Mouse (Mus musculus): ENCODE data around the gene Prelid1.
A peak's percentile ranks its signal among the peaks of the same experiment; 100 is the strongest.

The Prelid1 gene

DNA sequence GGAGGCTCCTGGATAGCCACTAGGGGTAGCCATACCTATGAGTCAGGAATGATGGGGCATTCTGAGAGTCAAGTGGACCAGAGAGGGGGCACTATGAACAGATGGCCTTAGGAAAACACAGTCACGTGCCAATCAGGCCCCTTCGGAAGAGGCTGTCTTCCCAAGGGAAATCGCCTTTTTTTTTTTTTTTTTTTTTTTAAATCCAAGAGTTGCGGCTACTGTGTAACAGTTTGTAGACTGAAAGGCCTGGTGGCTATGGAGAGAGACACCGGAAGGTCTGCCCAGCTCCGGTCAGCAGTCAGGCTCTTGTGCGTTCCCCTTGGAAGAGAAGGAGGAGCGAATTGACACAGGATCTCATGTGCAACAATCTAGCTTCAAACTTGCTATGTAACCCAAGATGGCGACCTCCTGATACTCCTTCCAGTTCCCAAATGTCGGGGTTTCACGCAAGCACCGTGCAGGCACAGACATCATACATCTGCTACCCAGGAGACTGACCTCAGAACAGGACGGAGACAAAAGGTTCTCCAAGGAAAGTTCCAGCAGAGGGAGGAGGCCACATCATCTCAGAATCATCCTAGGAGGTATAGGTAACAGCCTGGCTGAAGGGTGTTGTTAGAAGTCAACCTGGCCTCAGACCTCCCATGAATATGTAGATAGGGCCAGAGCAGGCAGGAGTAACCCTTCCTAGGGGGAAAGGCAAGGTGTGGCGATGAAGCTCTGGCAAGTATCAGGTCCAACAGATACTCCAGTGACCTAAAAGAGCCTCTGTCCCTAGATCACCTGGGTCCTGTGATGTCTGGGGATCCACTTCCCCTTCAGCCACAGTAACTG lies 10.5 kb downstream of the Prelid1 start:
- no peak for DNase-seq (ENCODE audit: extremely low read depth, insufficient read length, low spot score)

DNA sequence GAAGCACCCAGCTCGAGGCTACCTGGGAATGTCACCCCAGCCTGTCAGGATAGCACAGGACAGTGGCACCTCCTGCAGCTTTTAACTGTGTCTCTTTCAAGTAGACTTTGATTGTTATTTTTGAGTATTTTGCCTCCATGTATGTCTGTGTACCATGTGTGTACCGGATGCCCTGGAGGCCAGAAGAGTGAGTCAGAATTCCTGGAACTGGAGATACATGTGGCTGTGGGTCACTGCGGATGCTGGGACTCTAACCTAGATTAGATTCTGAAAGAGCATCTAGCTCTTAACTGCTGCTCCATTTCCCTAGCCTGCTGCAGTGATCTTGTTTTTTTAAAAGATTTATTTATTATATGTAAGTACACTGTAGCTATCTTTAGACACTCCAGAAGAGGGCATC lies 12.0 kb downstream of the Prelid1 start:
- peak; percentile 44 for DNase-seq (ENCODE audit: extremely low read depth, insufficient read length, low spot score)

DNA sequence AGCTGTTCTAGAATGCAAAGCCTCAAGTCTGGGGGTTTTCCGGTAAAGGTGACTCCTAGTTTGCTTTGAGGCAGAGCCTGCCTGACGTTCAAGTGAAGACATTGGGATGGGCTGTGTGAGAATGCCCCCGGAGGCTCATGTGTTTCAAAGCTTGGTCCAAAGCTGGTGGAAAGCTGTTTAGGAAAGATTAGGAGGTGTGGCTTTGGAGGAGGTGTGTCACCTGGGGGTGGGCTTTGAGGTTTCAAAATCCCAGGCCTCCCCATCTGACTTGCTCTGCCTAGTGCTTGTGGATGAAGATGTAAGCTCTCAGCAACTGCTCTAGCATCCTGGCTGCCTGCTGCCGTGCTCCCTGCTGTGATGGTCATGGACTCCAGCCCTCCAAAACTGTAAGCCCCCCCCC lies 15.4 kb downstream of the Prelid1 start:
- DNase-seq (ENCODE audit: extremely low read depth, insufficient read length, low spot score): no peak

DNA sequence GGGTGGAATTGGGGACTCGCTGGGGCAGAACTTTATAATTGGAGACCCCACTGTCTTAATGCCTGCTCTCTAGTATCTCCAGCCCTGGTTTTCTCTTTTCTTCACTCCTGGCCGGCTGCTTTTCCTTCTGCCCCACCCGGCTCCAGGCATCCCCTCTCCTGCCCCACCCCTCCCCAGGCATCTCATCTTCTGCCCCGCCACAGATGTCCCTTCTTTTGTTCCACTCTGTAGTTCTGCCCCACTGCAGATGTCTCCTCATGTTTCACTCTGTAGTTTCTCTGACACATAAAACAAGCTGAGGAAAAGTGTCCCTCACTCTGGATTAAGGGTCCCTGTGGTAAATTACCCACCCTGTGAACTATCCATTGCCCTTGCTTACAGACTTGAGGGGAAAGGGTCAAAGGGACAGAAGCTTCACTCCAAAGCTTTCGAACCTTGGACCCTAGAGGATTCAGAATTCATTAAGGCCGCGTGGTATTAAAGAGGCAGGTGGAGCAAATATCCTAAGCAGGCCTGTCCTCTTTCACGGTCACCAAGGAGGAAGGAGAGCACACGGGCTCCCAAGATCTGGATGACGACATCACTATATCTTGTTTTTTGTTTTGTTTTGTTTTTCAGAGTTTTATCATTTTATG lies 17.2 kb downstream of the Prelid1 start:
- DNase-seq (ENCODE audit: extremely low read depth, insufficient read length, low spot score): no peak

DNA sequence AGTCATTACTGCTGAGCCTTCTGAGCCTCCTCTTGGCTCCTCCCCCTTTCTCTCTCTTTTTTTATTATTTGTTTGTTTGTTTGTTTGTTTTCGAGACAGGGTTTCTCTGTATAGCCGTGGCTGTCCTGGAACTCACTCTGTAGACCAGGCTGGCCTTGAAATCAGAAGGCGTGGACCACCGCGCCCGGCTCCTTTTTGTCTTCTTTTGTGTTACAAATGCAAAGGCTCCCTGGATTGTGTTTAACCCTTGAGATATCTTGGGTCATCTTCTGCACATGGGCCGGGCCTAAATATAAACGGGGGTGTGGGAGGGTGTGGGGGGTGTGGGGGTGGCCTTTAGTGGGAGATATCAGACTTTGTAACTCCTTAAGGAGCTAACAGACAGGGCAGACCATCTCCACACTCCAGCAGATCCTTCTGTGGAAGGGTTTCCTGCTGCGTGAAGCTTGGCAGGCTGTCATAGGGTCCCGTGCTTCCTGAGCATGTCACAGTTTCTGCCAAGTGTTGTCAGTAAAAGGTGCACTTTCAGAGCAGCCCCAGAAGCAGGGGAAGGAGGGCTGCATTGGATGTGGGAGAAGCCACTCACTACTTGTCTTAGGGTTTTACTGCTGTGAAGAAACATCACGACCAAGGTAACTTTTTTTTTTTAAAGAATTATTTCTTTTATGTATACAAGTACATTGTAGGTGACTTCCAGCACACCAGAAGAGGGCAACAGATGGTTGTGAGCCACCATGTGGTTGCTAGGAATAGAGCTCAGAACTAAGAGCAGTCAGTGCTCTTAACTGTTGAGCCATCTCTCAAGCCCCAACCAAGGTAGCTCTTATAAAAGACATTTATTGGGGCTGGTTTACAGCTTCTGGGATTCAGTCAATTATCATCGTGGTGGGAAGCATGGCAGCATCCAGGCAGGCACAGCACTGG lies 18.1 kb downstream of the Prelid1 start:
- DNase-seq (ENCODE audit: extremely low read depth, insufficient read length, low spot score): no peak

DNA sequence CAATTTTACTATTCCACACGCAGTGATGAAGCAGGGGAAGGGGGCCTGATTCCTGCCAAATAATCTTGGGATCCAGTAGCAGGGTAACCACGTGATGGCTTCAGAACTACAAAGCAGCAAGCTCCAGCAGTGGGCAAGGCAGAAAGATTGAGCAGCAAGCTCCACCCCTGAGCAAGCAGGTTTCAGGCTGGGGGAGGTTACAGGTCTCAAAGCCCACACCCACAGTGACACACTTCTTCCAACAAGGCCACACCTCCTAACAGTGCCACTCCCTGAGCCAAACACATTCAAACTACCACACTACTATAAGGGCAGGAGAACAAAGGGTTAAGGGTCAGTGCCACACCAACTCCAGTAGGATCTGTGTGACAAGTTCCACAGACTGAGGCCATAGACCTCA lies 19.0 kb downstream of the Prelid1 start:
- peak; percentile 35 for DNase-seq (ENCODE audit: extremely low read depth, insufficient read length, low spot score)

DNA sequence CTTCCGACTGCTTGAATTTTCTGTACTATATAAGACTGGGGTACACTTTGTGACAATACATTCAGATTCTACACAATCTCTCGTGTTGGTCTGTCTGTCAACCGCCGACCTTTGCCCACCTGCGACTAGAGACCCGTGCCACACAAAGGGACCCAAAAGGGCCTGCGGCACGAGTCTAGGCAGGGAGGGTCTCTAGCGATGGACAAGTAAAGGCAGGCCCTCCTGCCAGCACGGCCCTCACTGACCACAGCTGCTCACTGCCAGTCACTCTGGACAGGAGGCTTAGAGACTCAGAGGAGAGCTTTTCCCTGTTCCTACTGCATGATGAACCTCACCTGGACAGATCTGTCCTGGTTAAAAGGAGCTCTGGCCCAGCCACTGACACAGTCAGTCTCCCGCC lies 22.2 kb downstream of the Prelid1 start:
- no peak for DNase-seq (ENCODE audit: extremely low read depth, insufficient read length, low spot score)

DNA sequence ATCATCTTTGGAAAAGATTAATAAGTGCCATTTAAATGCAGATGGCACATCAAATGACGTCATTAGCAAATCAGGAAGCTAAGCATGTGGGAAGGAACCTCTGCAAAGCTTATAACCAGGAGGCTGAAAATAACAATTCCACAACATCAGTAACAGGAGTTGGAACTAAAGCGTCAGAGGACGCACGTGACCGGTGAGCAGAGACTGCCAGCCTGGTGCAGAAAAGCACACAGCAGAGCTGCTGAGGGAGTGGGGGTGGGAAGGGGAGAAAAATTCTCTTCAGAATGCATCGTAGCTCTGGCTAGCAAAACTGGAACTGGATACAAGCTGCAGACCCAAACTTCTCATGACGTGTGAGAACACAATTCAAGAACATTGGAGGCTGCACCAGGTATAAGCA lies 24.0 kb downstream of the Prelid1 start:
- no peak for DNase-seq (ENCODE audit: extremely low read depth, insufficient read length, low spot score)

DNA sequence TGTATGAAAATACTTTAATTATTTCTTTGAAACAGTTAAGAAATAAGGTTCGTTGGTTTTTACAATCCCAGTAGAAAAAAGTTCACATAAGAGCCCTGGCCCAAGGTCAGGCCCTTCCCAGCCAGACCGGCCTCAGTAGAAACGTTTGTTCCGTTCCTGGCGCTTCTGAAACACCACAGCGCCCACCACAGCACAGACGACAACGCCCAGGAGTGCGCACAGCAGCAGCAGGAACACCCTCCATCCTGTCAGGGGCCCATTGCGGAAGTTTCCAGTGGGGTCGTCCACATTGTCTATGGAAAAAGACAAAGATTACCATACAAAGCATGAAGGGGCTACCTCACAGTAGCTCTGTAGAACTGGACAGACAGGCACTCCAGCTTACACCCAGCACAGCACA lies 26.4 kb downstream of the Prelid1 start:
- DNase-seq (ENCODE audit: extremely low read depth, insufficient read length, low spot score): no peak

DNA sequence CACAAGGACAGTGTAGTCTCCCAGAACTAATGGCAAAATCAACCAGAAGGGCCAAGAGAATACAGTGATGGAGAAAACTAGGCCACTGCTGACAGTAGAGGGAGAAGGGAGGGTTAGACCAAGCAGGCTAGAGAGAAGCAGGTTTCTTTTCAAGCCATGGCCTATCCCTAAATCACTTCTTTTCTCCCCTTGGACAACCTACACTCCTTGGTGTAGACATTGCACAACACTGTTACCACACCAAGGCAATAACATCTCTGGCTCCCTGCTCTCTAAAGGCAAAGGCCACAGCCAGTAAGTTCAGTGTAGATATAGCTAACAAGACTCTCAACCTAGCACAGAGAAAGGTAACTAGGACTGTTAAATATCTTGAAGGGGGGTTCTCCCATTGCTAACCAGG lies 40.8 kb downstream of the Prelid1 start:
- DNase-seq (ENCODE audit: extremely low read depth, insufficient read length, low spot score): no peak

DNA sequence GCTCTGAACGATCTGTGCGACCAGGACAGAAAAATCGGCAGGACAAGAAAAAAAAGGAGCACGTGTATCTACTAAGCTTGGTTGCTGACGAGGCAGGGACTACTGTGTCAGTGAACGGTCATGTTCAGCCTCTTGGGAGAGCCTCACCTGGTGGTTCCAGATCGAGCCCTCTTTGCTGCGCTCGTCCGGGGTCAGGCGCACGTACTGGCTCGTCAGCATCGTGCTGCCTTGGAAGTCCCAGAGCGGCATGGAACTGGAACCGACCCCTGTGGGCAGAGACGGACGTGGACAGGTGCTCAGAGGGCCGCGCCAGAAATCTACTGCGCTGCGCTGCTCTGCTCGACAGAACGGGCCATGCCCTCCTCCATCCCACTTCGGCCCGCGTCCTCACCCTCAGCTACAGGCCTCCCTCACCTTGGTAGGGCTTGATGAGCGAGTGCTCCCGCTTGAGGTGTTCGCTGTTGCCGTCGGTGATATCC lies 41.7 kb downstream of the Prelid1 start:
- DNase-seq (ENCODE audit: extremely low read depth, insufficient read length, low spot score): no peak

DNA sequence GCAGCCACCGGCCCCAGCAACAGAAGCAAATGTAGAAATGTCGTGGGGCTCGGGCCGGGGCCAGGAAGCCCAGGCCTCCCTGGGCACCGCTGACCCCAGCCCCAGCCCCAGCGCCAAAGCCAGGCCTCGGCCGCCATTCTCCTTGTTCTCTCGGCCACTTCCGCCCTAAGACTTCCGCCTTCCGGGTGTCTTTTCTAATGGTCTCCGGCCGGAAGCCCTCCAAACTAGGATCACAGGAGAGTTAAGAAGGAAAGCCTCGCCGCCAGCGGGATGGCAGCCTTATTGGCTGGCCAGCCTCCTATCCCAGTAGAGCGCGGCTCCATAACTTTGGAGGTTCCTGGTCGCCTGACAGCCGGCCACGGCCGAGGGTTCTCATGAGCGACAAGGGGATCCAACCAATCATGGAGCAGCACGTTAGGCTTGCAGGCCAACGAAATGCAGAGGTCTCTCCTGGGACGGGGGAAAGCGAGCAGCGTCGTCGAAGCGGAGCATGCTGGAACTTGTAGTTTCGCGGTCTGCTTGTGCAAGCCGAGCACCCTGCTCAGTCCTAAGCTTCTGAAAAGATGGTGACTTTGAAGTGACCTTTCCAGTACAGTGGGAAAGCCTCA lies 42.3 kb downstream of the Prelid1 start, which contains the start of gene Lman2:
Gene Lman2 (minus strand): TSS at position 331 of the 608 bp plus-strand sequence.
- DNase-seq (ENCODE audit: extremely low read depth, insufficient read length, low spot score): peak; percentile 96

DNA sequence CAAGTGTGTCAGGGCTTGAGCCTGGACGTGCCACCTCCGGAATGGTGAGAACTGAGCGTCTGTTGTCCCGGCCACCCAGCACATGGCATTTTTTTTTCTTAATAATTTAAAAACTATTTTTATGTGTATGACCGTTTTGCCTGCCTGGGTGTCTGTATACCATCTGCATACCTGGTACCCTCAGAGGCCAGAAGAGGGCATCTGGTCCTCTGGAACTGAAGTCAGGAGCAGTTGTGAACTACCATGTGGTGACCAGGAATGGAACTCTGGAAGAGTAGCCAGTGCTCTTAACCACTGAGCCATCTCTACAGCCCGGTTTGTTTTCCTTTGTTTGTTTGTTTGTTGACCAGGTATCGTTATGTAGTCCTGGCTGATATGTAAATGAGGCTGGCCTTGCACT lies 48.1 kb downstream of the Prelid1 start:
- DNase-seq (ENCODE audit: extremely low read depth, insufficient read length, low spot score): no peak

DNA sequence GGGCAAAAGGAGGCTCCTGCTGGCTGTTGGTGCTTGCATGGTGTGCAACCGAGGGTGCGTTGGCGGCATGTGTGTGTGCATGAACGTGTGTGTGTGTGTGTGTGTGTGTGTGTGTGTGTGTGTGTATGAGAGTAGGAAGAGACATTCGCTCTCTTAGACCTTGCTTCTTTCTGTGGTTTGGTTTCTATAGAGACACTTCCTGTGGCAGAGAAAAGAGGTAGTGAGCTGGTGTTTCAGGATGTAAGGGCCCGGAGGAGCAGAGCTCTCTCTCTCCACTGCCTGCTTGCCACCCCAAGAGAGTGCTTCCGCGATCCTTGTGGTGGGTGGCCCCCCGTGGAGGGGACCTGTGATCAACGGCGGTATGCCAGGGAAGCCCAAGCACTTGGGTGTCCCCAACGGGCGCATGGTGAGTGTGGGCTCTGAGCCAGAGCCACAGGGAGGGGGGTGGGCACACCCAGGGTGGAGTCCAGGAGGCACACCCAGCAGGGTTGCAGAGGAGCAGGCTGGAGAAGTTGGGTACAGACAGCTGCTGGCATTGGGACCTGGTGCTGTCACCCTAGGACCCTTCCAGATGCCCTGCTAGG lies 49.3 kb downstream of the Prelid1 start, which contains the start of gene Rgs14:
Gene Rgs14 (plus strand): TSS at position 202 of the 584 bp plus-strand sequence.
- DNase-seq (ENCODE audit: extremely low read depth, insufficient read length, low spot score): peak; percentile 56

DNA sequence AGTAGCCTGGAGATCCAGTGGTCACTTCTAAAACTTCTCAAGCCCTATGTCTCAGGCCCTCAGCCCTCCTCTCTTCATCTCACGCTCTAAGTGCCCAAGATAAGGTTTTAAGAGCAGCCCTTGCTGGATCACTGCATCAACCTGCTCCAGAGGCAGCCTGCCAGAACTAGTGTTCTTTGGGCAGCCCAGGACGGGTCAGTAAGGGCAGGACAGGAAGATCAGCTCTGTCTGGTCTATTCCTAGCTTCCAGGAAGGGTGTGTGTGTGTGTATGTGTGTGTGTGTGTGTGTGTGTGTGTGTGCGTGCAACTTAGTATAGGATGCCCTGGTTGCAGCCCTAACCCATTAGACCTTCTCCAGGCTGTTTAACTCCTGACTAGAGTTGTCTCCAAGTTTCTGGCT lies 49.9 kb downstream of the Prelid1 start:
- no peak for DNase-seq (ENCODE audit: extremely low read depth, insufficient read length, low spot score)

DNA sequence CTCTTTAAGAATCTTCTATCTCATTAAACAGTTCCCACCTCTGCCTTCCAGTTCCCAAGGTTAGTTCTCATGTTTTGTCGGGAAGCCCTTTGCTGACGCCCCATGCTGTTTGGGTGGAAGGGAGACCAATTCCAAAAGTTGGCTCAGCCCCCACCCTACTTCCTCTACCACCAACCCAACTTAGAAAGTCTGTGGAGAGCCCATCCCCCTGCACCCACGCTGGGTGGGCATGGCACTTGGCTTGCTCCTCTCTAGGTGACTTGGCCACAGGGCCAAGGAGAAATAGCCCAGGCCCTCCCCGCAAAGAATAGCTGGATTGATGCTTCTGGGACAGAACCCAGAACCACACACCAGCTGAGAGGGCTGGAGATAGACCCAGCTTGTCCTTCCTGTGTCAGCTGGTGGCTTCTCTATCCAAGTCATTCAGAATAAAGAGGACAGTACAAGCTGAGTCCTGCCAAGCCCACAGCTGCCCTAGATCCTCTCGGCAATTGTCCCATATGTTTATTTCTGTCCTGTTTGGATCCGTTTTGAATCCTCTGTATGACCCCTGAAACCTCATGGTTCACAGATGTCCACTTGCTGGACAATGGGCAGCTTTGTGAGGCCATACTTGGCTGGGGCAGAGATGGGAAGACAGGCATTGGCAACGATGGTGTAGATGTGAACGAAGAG lies 50.8 kb downstream of the Prelid1 start:
- DNase-seq (ENCODE audit: extremely low read depth, insufficient read length, low spot score): no peak

DNA sequence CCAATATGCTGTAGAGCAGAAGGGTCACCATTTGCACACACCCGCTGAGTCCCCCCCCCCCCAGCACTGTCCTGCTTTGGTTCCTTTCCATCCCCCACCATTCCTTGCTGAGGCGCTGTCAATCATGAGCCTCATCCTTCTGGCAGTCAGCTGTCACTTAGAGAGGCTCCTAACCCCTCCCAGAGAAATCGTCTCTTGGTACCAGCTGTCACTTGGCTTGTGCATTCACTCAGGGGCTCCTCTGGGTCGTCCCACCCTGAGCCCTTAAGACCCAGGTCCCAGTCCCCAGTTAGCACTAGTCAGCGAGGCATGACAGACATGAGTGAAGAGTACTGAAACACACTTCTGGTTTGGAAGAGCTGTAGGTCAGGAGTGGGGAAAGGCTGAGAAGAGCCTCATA lies 51.4 kb downstream of the Prelid1 start:
- no peak for DNase-seq (ENCODE audit: extremely low read depth, insufficient read length, low spot score)

DNA sequence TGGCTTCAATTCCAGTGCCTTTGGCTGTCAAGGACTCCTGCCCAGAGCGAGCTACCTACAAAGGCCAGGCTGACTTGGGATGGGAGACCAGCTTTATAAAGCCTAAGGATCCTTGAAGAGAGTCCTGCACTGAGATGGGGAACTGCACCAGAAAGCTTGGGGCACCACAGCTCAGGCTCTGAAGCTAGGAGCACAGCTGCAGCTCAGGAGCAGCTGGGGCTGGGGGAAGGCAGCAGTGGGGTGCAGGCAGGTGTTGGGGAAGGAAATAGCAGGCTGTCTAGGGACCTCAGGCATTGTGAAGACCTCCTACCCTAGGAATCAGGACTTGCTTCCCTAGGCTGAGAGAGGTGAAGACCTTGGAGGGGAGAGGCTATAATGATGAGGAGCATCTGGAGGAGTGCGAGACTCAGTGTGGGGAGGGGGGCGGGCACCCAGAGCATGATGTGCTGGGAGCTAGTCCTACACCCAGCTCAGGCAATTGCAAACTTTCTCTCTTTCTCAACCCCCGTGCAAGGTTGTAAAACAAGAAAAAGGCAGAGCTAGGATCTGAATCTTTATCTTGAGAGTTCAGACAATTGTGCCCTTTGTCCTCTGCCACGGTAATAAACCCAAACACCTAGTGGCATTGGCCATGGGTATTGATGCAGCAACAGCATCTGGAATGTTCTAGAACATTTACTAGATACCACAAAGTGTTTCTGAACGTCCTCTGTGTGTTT lies 54.1 kb downstream of the Prelid1 start:
- DNase-seq (ENCODE audit: extremely low read depth, insufficient read length, low spot score): no peak

Measured in 3134 (cell line).